Mouse (Mus musculus) adrenal gland, postnatal 10 days (tissue): Measurements from ENCODE around the gene Il2ra. TPM values are rescaled to one million over a fixed set of nuclear protein-coding genes. Genes with fewer than 3 reads are reported as not detected.
"Not testable (repeated sequence)": the region's sequence is repeated elsewhere in the genome, so short reads cannot be mapped to it uniquely, and the experiment has no call there.

Experiments
- DNase-seq: peaks from one replicate; pipeline ENCODE4 v3.0.0; 2021; ENCODE audit warnings: mixed read lengths
- long read RNA-seq, 2 experiments: library from polyadenylated mRNA; stranded (forward); transcript quantifications; one replicate each; pipeline ENCODE4 v2.0.0; 2021
- total RNA-seq, 2 experiments: library from RNA; stranded (reverse); gene quantifications; 2 replicates each; pipeline ENCODE4 v1.2.3; 2021

The Il2ra gene
- under 1 TPM; 0.48 to 0.66 TPM for total RNA-seq
- long read RNA-seq, experiment 1, result 0 reads
- long read RNA-seq, experiment 2, result 0 reads

- no peak for DNase-seq
These were observed at the start of gene Il2ra for GRCm38 (mm10) chr2:11642451-11642941. Gene Il2ra (plus strand): TSS chr2:11642807.

- DNase-seq, result peak; percentile 25
These were observed 45.9 kb upstream of the Il2ra start for GRCm38 (mm10) chr2:11596690-11597089.

GRCm38 (mm10) chr2:11597906-11598305 lies 44.7 kb upstream of the Il2ra start:
- no peak for DNase-seq

- no peak for DNase-seq
These were observed 40.8 kb upstream of the Il2ra start for GRCm38 (mm10) chr2:11601795-11602194.

- DNase-seq, result peak; percentile 98
These were observed 39.8 kb upstream of the Il2ra start for GRCm38 (mm10) chr2:11602506-11603489.

GRCm38 (mm10) chr2:11604053-11604452 lies 38.6 kb upstream of the Il2ra start, which contains the start of gene Rbm17:
Gene Rbm17 (minus strand): TSS chr2:11604153.
- no peak for DNase-seq

- DNase-seq, result no peak
These were observed 37.7 kb upstream of the Il2ra start for GRCm38 (mm10) chr2:11604911-11605310.

GRCm38 (mm10) chr2:11606718-11607117 lies 35.9 kb upstream of the Il2ra start:
- not testable (repeated sequence) for DNase-seq

GRCm38 (mm10) chr2:11612939-11613338 lies 29.7 kb upstream of the Il2ra start:
- DNase-seq, result not testable (repeated sequence)

- DNase-seq, result no peak
These were observed 25.8 kb upstream of the Il2ra start for GRCm38 (mm10) chr2:11616846-11617245.

GRCm38 (mm10) chr2:11619598-11619997 lies 23.0 kb upstream of the Il2ra start:
- no peak for DNase-seq

GRCm38 (mm10) chr2:11623173-11623572 lies 19.4 kb upstream of the Il2ra start:
- DNase-seq, result no peak

GRCm38 (mm10) chr2:11623726-11624125 lies 18.9 kb upstream of the Il2ra start:
- DNase-seq, result no peak

GRCm38 (mm10) chr2:11625890-11626289 lies 16.7 kb upstream of the Il2ra start, which contains the start of gene Gm17490:
Gene Gm17490 (minus strand): TSS chr2:11626264.
- DNase-seq, result no peak

GRCm38 (mm10) chr2:11635035-11635434 lies 7.6 kb upstream of the Il2ra start:
- no peak for DNase-seq

- no peak for DNase-seq
These were observed 7.0 kb upstream of the Il2ra start for GRCm38 (mm10) chr2:11635471-11636137.

GRCm38 (mm10) chr2:11636138-11636480 lies 6.5 kb upstream of the Il2ra start:
- no peak for DNase-seq

GRCm38 (mm10) chr2:11637115-11637514 lies 5.5 kb upstream of the Il2ra start:
- no peak for DNase-seq

GRCm38 (mm10) chr2:11644057-11644456 lies 1.4 kb downstream of the Il2ra start:
- DNase-seq, result no peak

GRCm38 (mm10) chr2:11645297-11645696 lies 2.7 kb downstream of the Il2ra start:
- DNase-seq, result no peak

GRCm38 (mm10) chr2:11651476-11651875 lies 8.9 kb downstream of the Il2ra start:
- DNase-seq, result no peak

- DNase-seq, result no peak
These were observed 9.6 kb downstream of the Il2ra start for GRCm38 (mm10) chr2:11652196-11652595.

GRCm38 (mm10) chr2:11652780-11653179 lies 10.2 kb downstream of the Il2ra start:
- DNase-seq, result no peak
